Mouse (Mus musculus) cerebellum, adult 9-11 months (tissue): ENCODE measurements around the gene Prr14.
A peak's percentile ranks its signal among the peaks of the same experiment; 100 is the strongest.
"Not testable (repeated sequence)": the region's sequence is repeated elsewhere in the genome, so short reads cannot be mapped to it uniquely, and the experiment has no call there.

Experiments
- DNase-seq: peaks from one replicate; pipeline ENCODE4 v3.0.0; 2022

Prr14 gene

GRCm38 (mm10) chr7:127473705-127474104 lies 14.3 kb downstream of the Prr14 start:
- no peak for DNase-seq

GRCm38 (mm10) chr7:127474378-127475070 lies 15.1 kb downstream of the Prr14 start:
- peak; percentile 57 for DNase-seq

GRCm38 (mm10) chr7:127475186-127475740 lies 15.9 kb downstream of the Prr14 start:
- peak; percentile 62 for DNase-seq

- DNase-seq = peak; percentile 80
Measured at GRCm38 (mm10) chr7:127476336-127476735, 16.9 kb downstream of the Prr14 start.

- peak; percentile 52 for DNase-seq
Measured at GRCm38 (mm10) chr7:127476855-127477254, 17.4 kb downstream of the Prr14 start.

- DNase-seq = peak; percentile 100
Measured at GRCm38 (mm10) chr7:127477687-127478634, 18.6 kb downstream of the Prr14 start.

GRCm38 (mm10) chr7:127478635-127479317 lies 19.4 kb downstream of the Prr14 start, which contains the start of gene Fbrs:
Gene Fbrs (plus strand): TSS chr7:127479199.
- peak; percentile 98 for DNase-seq

- DNase-seq = peak; percentile 69
Measured at GRCm38 (mm10) chr7:127479318-127480225, 20.2 kb downstream of the Prr14 start.

GRCm38 (mm10) chr7:127480321-127480720 lies 20.9 kb downstream of the Prr14 start:
- DNase-seq = no peak

GRCm38 (mm10) chr7:127485416-127485815 lies 26.0 kb downstream of the Prr14 start:
- peak; percentile 72 for DNase-seq

GRCm38 (mm10) chr7:127488364-127488763 lies 29.0 kb downstream of the Prr14 start:
- not testable (repeated sequence) for DNase-seq

GRCm38 (mm10) chr7:127489982-127490381 lies 30.6 kb downstream of the Prr14 start:
- no peak for DNase-seq

GRCm38 (mm10) chr7:127491846-127492245 lies 32.4 kb downstream of the Prr14 start:
- DNase-seq = no peak

GRCm38 (mm10) chr7:127494648-127495047 lies 35.2 kb downstream of the Prr14 start:
- DNase-seq = no peak

- no peak for DNase-seq
Measured at GRCm38 (mm10) chr7:127497382-127497781, 38.0 kb downstream of the Prr14 start.

- no peak for DNase-seq
Measured at GRCm38 (mm10) chr7:127498407-127498806, 39.0 kb downstream of the Prr14 start.

GRCm38 (mm10) chr7:127508291-127508690 lies 48.9 kb downstream of the Prr14 start:
- no peak for DNase-seq

GRCm38 (mm10) chr7:127509830-127510229 lies 50.4 kb downstream of the Prr14 start:
- DNase-seq = not testable (repeated sequence)

GRCm38 (mm10) chr7:127511241-127511640 lies 51.8 kb downstream of the Prr14 start:
- DNase-seq = peak; percentile 41

- DNase-seq = peak; percentile 98
Measured at GRCm38 (mm10) chr7:127511808-127512230, 52.4 kb downstream of the Prr14 start, which contains the start of gene Srcap. Gene Srcap (plus strand): TSS chr7:127511983.

GRCm38 (mm10) chr7:127512231-127513015 lies 53.0 kb downstream of the Prr14 start:
- DNase-seq = peak; percentile 95
